Mouse (Mus musculus) gastrocnemius, adult 18-20 months (tissue): ENCODE measurements around the gene Aanat. TPM values are rescaled to one million over a fixed set of nuclear protein-coding genes. Genes with fewer than 3 reads are reported as not detected.
"Not testable (repeated sequence)": the region's sequence is repeated elsewhere in the genome, so short reads cannot be mapped to it uniquely, and the experiment has no call there.

Experiments
- DNase-seq: peaks from one replicate; pipeline ENCODE4 v3.0.0; 2021; ENCODE audit warnings: low spot score
- total RNA-seq, 2 experiments: library from RNA; stranded (reverse); gene quantifications; 2 replicates each; pipeline ENCODE4 v1.2.3; 2021

The Aanat gene
- total RNA-seq, 2 experiments from 2014 or later = not detected

- DNase-seq = no peak
Observed at GRCm38 (mm10) chr11:116609965-116610630, 23.9 kb downstream of the Aanat start.

GRCm38 (mm10) chr11:116611168-116611567 is 24.9 kb downstream of the Aanat start:
- not testable (repeated sequence) for DNase-seq

GRCm38 (mm10) chr11:116611883-116612282 is 25.7 kb downstream of the Aanat start:
- DNase-seq = no peak

GRCm38 (mm10) chr11:116612554-116612953 is 26.3 kb downstream of the Aanat start:
- no peak for DNase-seq

- no peak for DNase-seq
Observed at GRCm38 (mm10) chr11:116613234-116613633, 27.0 kb downstream of the Aanat start.

- peak; percentile 27 for DNase-seq
Observed at GRCm38 (mm10) chr11:116615735-116616437, 29.7 kb downstream of the Aanat start.

- no peak for DNase-seq
Observed at GRCm38 (mm10) chr11:116616438-116617118, 30.3 kb downstream of the Aanat start.

GRCm38 (mm10) chr11:116617641-116618040 is 31.4 kb downstream of the Aanat start:
- peak; percentile 39 for DNase-seq

- DNase-seq = no peak
Observed at GRCm38 (mm10) chr11:116618666-116619065, 32.4 kb downstream of the Aanat start.

GRCm38 (mm10) chr11:116619156-116619555 is 32.9 kb downstream of the Aanat start:
- DNase-seq = peak; percentile 47

- no peak for DNase-seq
Observed at GRCm38 (mm10) chr11:116619561-116619960, 33.3 kb downstream of the Aanat start.

- DNase-seq = no peak
Observed at GRCm38 (mm10) chr11:116620073-116620472, 33.8 kb downstream of the Aanat start.

- no peak for DNase-seq
Observed at GRCm38 (mm10) chr11:116620559-116621253, 34.5 kb downstream of the Aanat start.

- DNase-seq = peak; percentile 93
Observed at GRCm38 (mm10) chr11:116621258-116621704, 35.0 kb downstream of the Aanat start.

- DNase-seq = no peak
Observed at GRCm38 (mm10) chr11:116623281-116624124, 37.3 kb downstream of the Aanat start.

- peak; percentile 87 for DNase-seq
Observed at GRCm38 (mm10) chr11:116624131-116624832, 38.0 kb downstream of the Aanat start.

GRCm38 (mm10) chr11:116625081-116626000 is 39.1 kb downstream of the Aanat start:
- DNase-seq = no peak

GRCm38 (mm10) chr11:116626299-116627071 is 40.3 kb downstream of the Aanat start, which contains the start of gene Rhbdf2:
TSS of gene Rhbdf2 (minus strand) at chr11:116627019.
- no peak for DNase-seq
